Mouse (Mus musculus) limb, embryonic 11.5 days (tissue): Measurements from ENCODE around the gene Syt11. TPM values are rescaled to one million over a fixed set of nuclear protein-coding genes. Genes with fewer than 3 reads are reported as not detected.
"Not testable (repeated sequence)": the region's sequence is repeated elsewhere in the genome, so short reads cannot be mapped to it uniquely, and the experiment has no call there.

Source experiments
- ATAC-seq: fragments of 200-750 bp; cut with Nextera tagmentation; 2 replicates; pipeline ENCODE4 v1.8.0; 2017; ENCODE audit warnings: low read depth; ENCODE audit not compliant: insufficient number of reproducible peaks, low FRiP score, low TSS enrichment
- DNase-seq: peaks from one replicate; pipeline ENCODE4 v3.0.0-alpha.2; 2015; ENCODE audit warnings: low spot score
- H3K27ac ChIP-seq: fragments of 300-500 bp; sonication (generic); replicated peaks from 2 replicates; pipeline ENCODE4 v1.5.1; 2014; ENCODE audit warnings: low read depth, mild to moderate bottlenecking, low read length
- H3K27me3 ChIP-seq: fragments of 300-500 bp; sonication (generic); 2 replicates; pipeline ENCODE4 v1.6.1; 2014; ENCODE audit warnings: mild to moderate bottlenecking, low read length, mixed read lengths; ENCODE audit not compliant: control insufficient read depth, insufficient read depth
- H3K36me3 ChIP-seq: fragments of 300-500 bp; sonication (generic); 2 replicates; pipeline ENCODE4 v1.6.1; 2014; ENCODE audit warnings: mild to moderate bottlenecking, low read length, moderate library complexity, mixed read lengths; ENCODE audit not compliant: control insufficient read depth, insufficient read depth
- H3K4me1 ChIP-seq: fragments of 300-500 bp; sonication (generic); 2 replicates; pipeline ENCODE4 v1.6.1; 2014; ENCODE audit warnings: low read length, mixed read lengths; ENCODE audit not compliant: control insufficient read depth, insufficient read depth
- H3K4me2 ChIP-seq: fragments of 300-500 bp; sonication (generic); 2 replicates; pipeline ENCODE4 v1.6.1; 2014; ENCODE audit warnings: low read depth, mild to moderate bottlenecking, moderate library complexity; ENCODE audit not compliant: severe bottlenecking
- H3K4me3 ChIP-seq: fragments of 300-500 bp; sonication (generic); 2 replicates; pipeline ENCODE4 v1.5.1; 2014; ENCODE audit warnings: low read depth, low read length
- H3K9ac ChIP-seq: fragments of 300-500 bp; sonication (generic); 2 replicates; pipeline ENCODE4 v1.6.1; 2014; ENCODE audit warnings: mild to moderate bottlenecking, low read length
- H3K9me3 ChIP-seq: fragments of 300-500 bp; sonication (generic); 2 replicates; pipeline ENCODE4 v1.6.1; 2016; ENCODE audit warnings: low read length; ENCODE audit not compliant: control insufficient read depth
- WGBS: fragments of 180-500 bp; shearing (Covaris S2); extraction: QIAGEN DNeasy Blood & Tissue Kit; methylation state at CpG from one replicate; pipeline ENCODE4 v1.1.7; 2014; 5-methylcytosine and 5-hydroxymethylcytosine counted together
- polyA plus RNA-seq: library from polyadenylated mRNA; unstranded; fragments of >200 nt; fragmentation: Nextera tagmentation; extraction: Ambion mirVana; gene quantifications from 2 replicates; pipeline ENCODE4 v1.2.1, GENCODE M21; 2014

Gene Syt11
- polyA plus RNA-seq, 1 experiment from 2014 or later, result 31.0 TPM

DNA sequence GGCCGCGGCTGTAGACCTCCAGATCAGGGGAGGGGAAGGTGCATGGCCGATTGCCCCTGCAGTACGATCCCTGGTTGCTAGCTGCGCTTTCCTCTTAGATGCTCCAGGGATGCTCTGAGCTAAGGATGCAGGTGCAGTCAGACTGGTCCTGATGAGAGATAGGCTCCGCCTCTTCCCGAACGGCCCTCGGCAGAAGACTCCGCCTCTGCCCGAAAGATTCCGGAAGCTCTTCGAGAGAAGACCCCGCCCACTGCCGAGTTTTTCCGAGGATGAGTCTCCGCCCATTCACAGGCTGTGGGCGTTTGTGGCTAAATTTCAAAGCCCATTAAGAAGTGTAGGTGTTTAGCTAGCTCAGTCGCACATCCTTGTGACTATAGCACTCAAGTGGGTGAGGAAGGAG is 2.6 kb downstream of the Syt11 start:
- WGBS, result under 1% methylated on average over 17 of the region's 19 CpGs
- not testable (repeated sequence) for H3K4me1 ChIP-seq, H3K9me3 ChIP-seq, H3K27ac ChIP-seq, H3K4me3 ChIP-seq, H3K36me3 ChIP-seq, H3K9ac ChIP-seq, H3K27me3 ChIP-seq
- ATAC-seq, result peak; percentile 70
- 0 out of 2 replicates have a peak overlapping the region, but pooled peaks have one; percentile 15 for H3K4me2 ChIP-seq
- peak; percentile 75 for DNase-seq

DNA sequence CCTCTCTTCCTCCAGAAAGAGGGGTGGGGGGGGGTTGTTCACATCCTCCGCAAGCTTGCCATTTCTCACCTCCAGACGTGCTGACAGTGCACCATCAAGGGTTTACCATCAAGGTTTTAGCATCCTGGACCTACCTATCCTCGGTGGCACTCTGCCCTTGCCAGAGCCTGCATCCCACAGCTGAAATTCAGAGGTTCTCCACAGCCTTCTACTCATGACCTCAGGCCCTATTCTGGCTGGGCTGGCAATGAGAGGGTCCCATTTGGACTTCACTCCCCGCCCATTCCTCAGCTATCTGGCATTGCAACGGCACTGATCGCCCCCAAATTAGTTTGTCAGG is 3.1 kb downstream of the Syt11 start:
- 6% methylated on average over 3 of the region's 6 CpGs for WGBS
- not testable (repeated sequence) for H3K27me3 ChIP-seq, ATAC-seq, H3K36me3 ChIP-seq, H3K4me1 ChIP-seq, DNase-seq, H3K9me3 ChIP-seq, H3K9ac ChIP-seq
- H3K27ac ChIP-seq, result peak overlapping the region; percentile 60
- peak overlapping the region; percentile 41 for H3K4me2 ChIP-seq
- peak overlapping the region; percentile 34 for H3K4me3 ChIP-seq

DNA sequence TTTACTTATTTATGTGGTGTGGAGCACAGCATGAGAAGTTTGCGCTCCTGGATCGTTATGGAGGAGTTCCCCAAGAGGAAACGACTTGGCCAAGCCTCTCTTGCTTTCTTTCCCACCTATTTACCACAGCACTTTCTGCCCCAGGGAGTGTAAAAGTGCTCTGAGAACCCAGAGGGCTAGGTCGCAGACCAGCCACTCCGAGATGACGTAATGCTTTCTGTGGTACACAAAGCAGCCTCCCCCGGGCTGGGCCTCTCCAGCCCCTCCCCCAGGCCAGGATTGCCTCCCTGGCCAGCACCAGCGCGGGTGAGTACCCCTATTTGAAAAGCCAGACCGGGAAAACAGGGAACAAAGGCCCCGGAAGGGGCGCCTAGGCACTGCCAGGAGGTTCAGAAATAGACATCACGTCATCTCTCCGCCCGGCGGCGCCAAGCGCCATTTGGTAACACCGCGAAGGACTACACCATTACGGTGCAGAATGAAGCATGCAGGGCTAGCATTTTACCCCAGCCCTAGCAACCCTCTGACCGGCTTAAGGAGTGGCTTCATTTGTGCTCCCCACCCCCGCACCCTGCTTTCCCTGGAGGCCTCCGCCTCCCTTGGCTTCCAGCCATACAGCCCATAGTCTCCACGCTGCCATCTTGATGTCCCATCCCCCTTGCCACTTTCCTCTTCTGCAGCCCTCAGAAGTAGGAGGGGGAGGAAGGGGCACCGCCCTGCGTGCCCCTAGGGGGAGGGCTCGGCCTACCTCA is 3.6 kb downstream of the Syt11 start:
- not testable (repeated sequence) for H3K9ac ChIP-seq, H3K4me1 ChIP-seq, H3K9me3 ChIP-seq, H3K36me3 ChIP-seq, H3K27me3 ChIP-seq
- Histone ChIP-seq H3K4me3 (peak overlapping the region; percentile 34), H3K4me2 (peak overlapping the region; percentile 41), H3K27ac (peak overlapping the region; percentile 60)
- peak; percentile 43 for DNase-seq
- peak; percentile 66 for ATAC-seq
- under 1% methylated on average over 17 of the region's 28 CpGs for WGBS

DNA sequence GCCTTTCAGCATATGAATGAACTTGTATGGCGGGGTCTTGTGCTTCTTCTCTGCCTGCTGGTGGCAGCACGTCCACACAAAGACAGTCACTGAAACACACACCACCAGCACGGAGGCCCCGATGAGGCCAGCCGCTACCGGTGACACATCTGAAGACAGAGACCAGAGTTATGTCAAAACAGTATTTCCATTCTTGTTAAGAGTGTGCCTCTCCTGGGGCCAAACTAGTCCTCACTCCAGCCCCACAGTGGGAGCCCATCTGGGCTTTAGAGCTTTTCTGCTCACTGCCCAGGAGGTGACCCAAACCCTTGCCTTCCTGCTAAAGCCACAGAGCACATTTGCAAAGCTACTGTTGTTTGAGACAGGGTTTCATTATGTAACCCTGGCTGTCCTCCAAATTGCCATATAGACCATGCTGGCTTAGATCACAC is 12.5 kb downstream of the Syt11 start:
- WGBS, result 76% methylated on average over 6 of the region's 6 CpGs
- H3K36me3 ChIP-seq, result no peaks in the 10 kb centered on the region; the same call in 1 of the 2 replicates
- no peak for DNase-seq

DNA sequence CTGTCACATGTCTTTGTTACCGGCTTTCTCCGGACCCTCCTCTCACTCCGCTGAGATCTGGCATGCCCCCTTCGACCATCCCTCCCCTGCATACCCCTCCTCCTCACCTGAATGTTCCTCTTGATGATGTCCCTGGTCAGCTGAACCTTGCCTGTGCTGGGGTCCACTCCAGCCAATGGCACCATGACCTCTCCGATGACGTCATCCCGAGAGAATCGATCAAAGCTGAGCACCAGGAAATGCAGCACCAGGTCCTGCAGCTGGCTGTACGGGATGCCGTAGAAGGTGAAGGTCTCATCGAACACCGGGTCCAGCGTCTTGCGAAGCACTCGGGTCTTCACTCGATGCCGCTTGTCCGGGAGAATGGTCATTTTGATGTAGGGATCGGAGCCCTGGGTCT is 13.3 kb downstream of the Syt11 start:
- Histone ChIP-seq H3K27ac (no peak overlapping the region), H3K36me3 (no peaks in the 10 kb centered on the region; the same call in 1 of the 2 replicates), H3K9me3 (no peaks in the 10 kb centered on the region), H3K27me3 (no peaks in the 10 kb centered on the region), H3K4me3 (no peak overlapping the region), H3K9ac (no peak overlapping the region), H3K4me2 (no peak overlapping the region), H3K4me1 (no peaks in the 10 kb centered on the region)
- WGBS, result 95% methylated on average over 19 of the region's 19 CpGs
- no peak for DNase-seq
- ATAC-seq, result no peak

More for the DNA sequence above, 12.5 kb downstream of the Syt11 start:
- no peak overlapping the region for H3K9ac ChIP-seq
- ATAC-seq, result no peak
- no peak overlapping the region for H3K4me3 ChIP-seq
- no peak overlapping the region for H3K27ac ChIP-seq
- no peaks in the 10 kb centered on the region for H3K27me3 ChIP-seq
- H3K4me2 ChIP-seq, result no peak overlapping the region
- H3K9me3 ChIP-seq, result no peaks in the 10 kb centered on the region
- no peaks in the 10 kb centered on the region for H3K4me1 ChIP-seq

DNA sequence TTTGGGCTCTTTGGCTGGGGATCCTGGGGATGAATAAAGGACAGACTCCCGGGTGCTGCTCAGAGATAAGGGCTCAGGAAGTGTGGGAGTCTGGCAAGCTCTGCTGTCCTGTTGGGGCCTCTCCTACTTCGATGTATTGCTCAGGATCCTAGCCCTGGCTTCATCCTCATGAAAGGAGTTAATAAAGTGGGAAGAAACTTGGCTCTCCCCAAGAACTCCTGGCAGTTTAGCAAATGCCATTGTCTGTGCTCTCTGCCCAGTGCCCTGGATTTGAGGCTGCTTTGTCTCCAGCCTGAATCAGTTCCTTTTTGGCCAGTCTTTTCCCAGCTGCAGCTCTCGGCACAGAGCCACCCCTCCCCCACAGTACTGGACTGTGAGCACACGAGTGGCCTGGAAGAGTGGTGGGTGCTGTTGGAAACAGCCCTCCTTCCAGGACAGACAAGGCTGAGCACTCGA is 16.9 kb downstream of the Syt11 start:
- 0 out of 2 replicates have a peak overlapping the region, but pooled peaks have one; percentile 19 for H3K9ac ChIP-seq
- no peak overlapping the region for H3K4me2 ChIP-seq
- H3K9me3 ChIP-seq, result no peaks in the 10 kb centered on the region
- H3K27me3 ChIP-seq, result no peaks in the 10 kb centered on the region
- DNase-seq, result no peak
- ATAC-seq, result no peak
- H3K4me3 ChIP-seq, result no peak overlapping the region
- WGBS, result 21% methylated on average over 5 of the region's 5 CpGs
- H3K27ac ChIP-seq, result no peak overlapping the region; the same call in 1 of the 2 replicates
- H3K36me3 ChIP-seq, result no peaks in the 10 kb centered on the region; the same call in 1 of the 2 replicates
- no peaks in the 10 kb centered on the region for H3K4me1 ChIP-seq

DNA sequence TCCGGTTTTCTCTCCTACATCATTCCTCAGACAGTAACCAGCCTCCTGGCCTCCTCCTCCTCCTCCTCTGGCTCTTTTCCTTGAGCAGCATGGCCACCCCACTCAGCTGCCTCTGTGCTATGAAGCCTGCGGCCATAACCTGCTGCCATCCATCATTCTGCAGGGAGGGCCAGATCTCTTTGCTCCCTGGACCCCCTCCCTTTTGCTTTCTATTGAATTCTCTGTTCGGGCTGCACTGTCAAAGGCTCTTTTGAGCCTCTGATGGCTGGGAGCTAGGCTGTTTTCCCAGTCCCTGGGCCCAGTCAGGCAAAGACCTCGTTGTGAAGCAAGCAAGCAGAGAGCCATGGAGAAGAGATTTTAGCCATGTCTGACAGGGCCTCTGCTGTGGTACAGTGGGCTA is 18.7 kb downstream of the Syt11 start:
- no peak for DNase-seq
- 60% methylated on average over 4 of the region's 4 CpGs for WGBS
- Histone ChIP-seq H3K4me3 (no peak overlapping the region), H3K9ac (no peak overlapping the region), H3K4me1 (no peaks in the 10 kb centered on the region), H3K36me3 (no peaks in the 10 kb centered on the region; the same call in 1 of the 2 replicates), H3K4me2 (no peak overlapping the region), H3K27me3 (no peaks in the 10 kb centered on the region), H3K9me3 (no peaks in the 10 kb centered on the region), H3K27ac (no peak overlapping the region)
- ATAC-seq, result no peak

DNA sequence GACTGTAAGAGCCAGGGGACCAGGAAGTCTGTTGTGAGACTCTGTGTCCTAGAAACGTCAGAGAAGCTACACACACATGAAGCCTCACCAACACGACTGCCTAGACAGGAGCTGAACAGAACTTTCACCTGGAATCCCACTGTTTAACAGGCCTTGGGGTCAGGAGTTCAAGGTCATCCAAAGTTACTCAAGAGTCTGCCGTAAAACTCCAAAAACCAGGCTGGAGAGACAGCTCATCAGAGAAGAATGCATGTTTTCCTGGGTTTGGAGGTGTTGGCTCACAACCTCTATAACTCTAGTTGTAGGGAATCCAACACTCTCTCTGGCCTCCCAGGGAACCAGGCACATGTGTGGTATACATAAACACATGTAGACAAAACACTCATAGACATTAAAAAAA is 19.4 kb downstream of the Syt11 start:
- Histone ChIP-seq H3K36me3 (no peaks in the 10 kb centered on the region; the same call in 1 of the 2 replicates), H3K9me3 (no peaks in the 10 kb centered on the region), H3K9ac (no peak overlapping the region), H3K4me3 (no peak overlapping the region), H3K4me2 (no peak overlapping the region), H3K27ac (no peak overlapping the region), H3K27me3 (no peaks in the 10 kb centered on the region), H3K4me1 (no peaks in the 10 kb centered on the region)
- 64% methylated on average over 3 of the region's 3 CpGs for WGBS
- no peak for ATAC-seq
- DNase-seq, result no peak
